28 mouse cellular contexts compared by ENCODE assay signal in genomic region chr4:109109012-109109411, GRCm38 (mm10).
DNase-seq lines count a peak whose midpoint lies in the region; ATAC-seq lines count a peak whose summit lies in the region.
"Had no signal": no experiment of that assay in that cellular context is flagged by ENCODE, and none has a peak within 500 bp of the region (broad histone marks: within the 10 kb centered on the region; RNA-seq: fewer than 3 reads in every experiment).

No protein-coding gene starts in this region.

- no peaks in the 10 kb centered on the region for H3K36me3 ChIP-seq in kidney, embryonic 16.5 days (ENCODE audit: insufficient read depth, low read length)
- H3K36me3 ChIP-seq: embryonic facial prominence, embryonic 10.5 days; embryonic facial prominence, embryonic 13.5 days; forebrain, embryonic 12.5 days; forebrain, embryonic 15.5 days; hindbrain, embryonic 10.5 days; hindbrain, embryonic 13.5 days; intestine, embryonic 15.5 days had no signal

- H3K27me3 ChIP-seq in kidney, embryonic 16.5 days (ENCODE audit: insufficient read depth, low read length) = no peaks in the 10 kb centered on the region
- H3K27me3 ChIP-seq: embryonic facial prominence, embryonic 13.5 days; forebrain, embryonic 12.5 days; forebrain, embryonic 15.5 days; hindbrain, embryonic 13.5 days; intestine, embryonic 15.5 days; Patski had no signal

- H3K9me3 ChIP-seq in kidney, embryonic 16.5 days (ENCODE audit: low read length) = no peaks in the 10 kb centered on the region
- H3K9me3 ChIP-seq: embryonic facial prominence, embryonic 10.5 days; embryonic facial prominence, embryonic 13.5 days; forebrain, embryonic 12.5 days; forebrain, embryonic 15.5 days; G1E; hindbrain, embryonic 10.5 days; hindbrain, embryonic 13.5 days; intestine, embryonic 15.5 days had no signal

- 84% methylated on average over 6 of the region's 6 CpGs for WGBS in kidney, embryonic 16.5 days

- peak; percentile 76 for DNase-seq in heart, adult 11 months
- no peak for DNase-seq in heart, postnatal 14 days
- peak; percentile 40 to 46 for DNase-seq in kidney, postnatal 36 days
- DNase-seq in 3T3-L1 (ENCODE audit: low read depth, low spot score) = peak; percentile 34
- no peak for DNase-seq in cerebellum, adult 11 months
- DNase-seq in left cerebral cortex, postnatal 4 days = no peak
- DNase-seq: adrenal gland, postnatal 10 days; adrenal gland, postnatal 36 days; cerebellum, adult 11-12 months; cerebellum, adult 8-10 months; cerebellum, postnatal 10 days; cerebellum, postnatal 36 days; embryo, embryonic 11 days; gastrocnemius, postnatal 36 days; heart, postnatal 36 days had no signal

- ATAC-seq in kidney, embryonic 16.5 days (ENCODE audit: low FRiP score, low TSS enrichment) = no peak
- ATAC-seq: forebrain, embryonic 15.5 days; hindbrain, embryonic 16.5 days; intestine, embryonic 15.5 days; Patski had no signal

- H3K4me2 ChIP-seq in kidney, embryonic 16.5 days (replicated peaks; ENCODE audit: low read depth, low read length) = no peak overlapping the region
- H3K4me2 ChIP-seq: embryonic facial prominence, embryonic 13.5 days; forebrain, embryonic 12.5 days; forebrain, embryonic 15.5 days; heart, embryonic 11.5 days; hindbrain, embryonic 13.5 days; intestine, embryonic 15.5 days had no signal

- H3K9ac ChIP-seq in kidney, embryonic 16.5 days (replicated peaks; ENCODE audit: low read length) = no peak overlapping the region
- H3K9ac ChIP-seq: embryonic facial prominence, embryonic 13.5 days; forebrain, embryonic 12.5 days; forebrain, embryonic 15.5 days; hindbrain, embryonic 13.5 days; intestine, embryonic 15.5 days had no signal

- H3K4me1 ChIP-seq in kidney, embryonic 16.5 days (ENCODE audit: insufficient read depth, low read length) = no peaks in the 10 kb centered on the region
- H3K4me1 ChIP-seq: embryonic facial prominence, embryonic 10.5 days; embryonic facial prominence, embryonic 13.5 days had no signal

- intact Hi-C loops in heart, postnatal 14 days (cut with DNase I) = no loop called here
- intact Hi-C loops in left cerebral cortex, postnatal 4 days (cut with DNase I) = no loop called here

- no peak overlapping the region for H3K4me3 ChIP-seq in kidney, embryonic 16.5 days (ENCODE audit: low read length)
- H3K4me3 ChIP-seq: embryonic facial prominence, embryonic 10.5 days; embryonic facial prominence, embryonic 13.5 days; erythroblast, embryonic 14.5 days; forebrain, embryonic 12.5 days; forebrain, embryonic 15.5 days; hindbrain, embryonic 10.5 days; hindbrain, embryonic 13.5 days; intestine, embryonic 15.5 days had no signal

- H3K27ac ChIP-seq in kidney, embryonic 16.5 days (ENCODE audit: low read length) = no peak overlapping the region
- H3K27ac ChIP-seq: embryonic facial prominence, embryonic 10.5 days; embryonic facial prominence, embryonic 13.5 days; forebrain, embryonic 12.5 days; forebrain, embryonic 15.5 days; hindbrain, embryonic 10.5 days; hindbrain, embryonic 13.5 days; intestine, embryonic 15.5 days had no signal

Comparison
In these comparisons a context has a peak if more than half of its experiments do, and no peak if none do; other contexts are left out.
1. DNase-seq: peak in heart, adult 11 months (single experiment), kidney, postnatal 36 days (2 of 2) and 3T3-L1 (single experiment); none in heart, postnatal 14 days (0 of 2), cerebellum, adult 11 months (single experiment) and left cerebral cortex, postnatal 4 days (single experiment).